Mouse (Mus musculus): ENCODE results near the gene Twist2.

- TF ChIP-seq ZC3H11A (IDR thresholded peaks at IDR 0.05; ENCODE audit: borderline replicate concordance, low read depth, low read length), result no peak
- no peak for TF ChIP-seq CHD2 (IDR thresholded peaks at IDR 0.05; ENCODE audit: low read depth, low read length)
Measured at GRCm38 (mm10) chr1:91874633-91875032, 73.4 kb downstream of the Twist2 start.

Measured in ES-E14 (cell line).